Mouse (Mus musculus) T-helper 1 cell (primary cell): ENCODE results near the gene Nr4a1.

Experiments used
- in situ Hi-C: fragments of 300-600 bp; cut with MboI, MseI; formaldehyde crosslinking; loops from one replicate; pipeline ENCODE4 v1.15.1; 2025; ENCODE audit warnings: high pct_unique_total_duplicates

Gene Nr4a1

GRCm38 (mm10) chr15:101255842-101256462, 1.9 kb downstream of the Nr4a1 start:
- in situ Hi-C loops, result loop anchor here (10.0 to 25.0 kb wide), 3 partner anchors 531 to 1089 kb away; partner anchors contain the start of genes Galnt6 and Itgb7

- in situ Hi-C loops, result loop anchor here (10.0 to 25.0 kb wide), 3 partner anchors 532 to 1088 kb away; partner anchors contain the start of genes Galnt6 and Itgb7
Measured at GRCm38 (mm10) chr15:101256463-101257206, 2.6 kb downstream of the Nr4a1 start.

- in situ Hi-C loops, result loop anchor here (10.0 to 25.0 kb wide), 3 partner anchors 534 to 1086 kb away; partner anchors contain the start of genes Galnt6 and Itgb7
Measured at GRCm38 (mm10) chr15:101258420-101258819, 4.4 kb downstream of the Nr4a1 start.

- in situ Hi-C loops, result loop anchor here (10.0 to 25.0 kb wide), 3 partner anchors 535 to 1085 kb away; partner anchors contain the start of genes Galnt6 and Itgb7
Measured at GRCm38 (mm10) chr15:101259922-101260321, 5.9 kb downstream of the Nr4a1 start.

GRCm38 (mm10) chr15:101260387-101260786, 6.3 kb downstream of the Nr4a1 start:
- in situ Hi-C loops, result loop anchor here (25.0 kb wide), 1 partner anchor 977 kb away; the partner anchor contains the start of gene Itgb7

GRCm38 (mm10) chr15:101260874-101261622, 7.0 kb downstream of the Nr4a1 start:
- in situ Hi-C loops, result loop anchor here (25.0 kb wide), 1 partner anchor 976 kb away; the partner anchor contains the start of gene Itgb7

- in situ Hi-C loops, result loop anchor here (25.0 kb wide), 1 partner anchor 975 kb away; the partner anchor contains the start of gene Itgb7
Measured at GRCm38 (mm10) chr15:101262502-101262901, 8.4 kb downstream of the Nr4a1 start.

GRCm38 (mm10) chr15:101266132-101266963, 12.3 kb downstream of the Nr4a1 start:
- in situ Hi-C loops, result loop anchor here (25.0 kb wide), 1 partner anchor 971 kb away; the partner anchor contains the start of gene Itgb7

GRCm38 (mm10) chr15:101267053-101268032, 13.3 kb downstream of the Nr4a1 start:
- in situ Hi-C loops, result loop anchor here (25.0 kb wide), 1 partner anchor 970 kb away; the partner anchor contains the start of gene Itgb7

- in situ Hi-C loops, result loop anchor here (10.0 to 25.0 kb wide), 2 partner anchors 967 to 1215 kb away; partner anchors contain the start of gene Itgb7
Measured at GRCm38 (mm10) chr15:101270101-101270820, 16.2 kb downstream of the Nr4a1 start.

GRCm38 (mm10) chr15:101271107-101271506, 17.0 kb downstream of the Nr4a1 start:
- in situ Hi-C loops, result loop anchor here (10.0 to 25.0 kb wide), 2 partner anchors 966 to 1216 kb away; partner anchors contain the start of gene Itgb7

- in situ Hi-C loops, result loop anchor here (10.0 to 25.0 kb wide), 2 partner anchors 966 to 1217 kb away; partner anchors contain the start of gene Itgb7
Measured at GRCm38 (mm10) chr15:101271513-101271912, 17.4 kb downstream of the Nr4a1 start.

- in situ Hi-C loops, result loop anchor here (10.0 to 25.0 kb wide), 2 partner anchors 963 to 1220 kb away; partner anchors contain the start of gene Itgb7
Measured at GRCm38 (mm10) chr15:101274380-101274779, 20.3 kb downstream of the Nr4a1 start.

- in situ Hi-C loops, result loop anchor here (5.0 to 10.0 kb wide), 2 partner anchors 35 to 1223 kb away; no protein-coding TSS in a partner anchor
Measured at GRCm38 (mm10) chr15:101277351-101277899, 23.4 kb downstream of the Nr4a1 start.

- in situ Hi-C loops, result loop anchor here (5.0 to 10.0 kb wide), 2 partner anchors 36 to 1224 kb away; no protein-coding TSS in a partner anchor
Measured at GRCm38 (mm10) chr15:101278589-101278988, 24.5 kb downstream of the Nr4a1 start.

- in situ Hi-C loops, result loop anchor here (5.0 to 10.0 kb wide), 2 partner anchors 37 to 1225 kb away; no protein-coding TSS in a partner anchor
Measured at GRCm38 (mm10) chr15:101279430-101279999, 25.4 kb downstream of the Nr4a1 start.

GRCm38 (mm10) chr15:101282471-101282870, 28.4 kb downstream of the Nr4a1 start:
- in situ Hi-C loops, result no loop called here
